Mouse (Mus musculus) forebrain, embryonic 15.5 days (tissue): Measurements from ENCODE around the gene Hspa1l. TPM values are rescaled to one million over a fixed set of nuclear protein-coding genes. Genes with fewer than 3 reads are reported as not detected.

Experiments
- ATAC-seq: fragments of 200-750 bp; cut with Nextera tagmentation; replicated peaks from 2 replicates; pipeline ENCODE4 v1.8.0; 2017; ENCODE audit warnings: mild to moderate bottlenecking, moderate TSS enrichment, moderate library complexity
- H3K27ac ChIP-seq: fragments of 300-500 bp; sonication (generic); replicated peaks from 2 replicates; pipeline ENCODE4 v1.5.1; 2015; ENCODE audit warnings: mild to moderate bottlenecking, inconsistent platforms
- H3K27me3 ChIP-seq: fragments of 300-500 bp; sonication (generic); 2 replicates; pipeline ENCODE4 v1.6.1; 2015; ENCODE audit warnings: inconsistent platforms
- H3K36me3 ChIP-seq: fragments of 300-500 bp; sonication (generic); 2 replicates; pipeline ENCODE4 v1.6.1; 2015; ENCODE audit warnings: mild to moderate bottlenecking, inconsistent platforms
- H3K4me1 ChIP-seq: fragments of 300-500 bp; sonication (generic); 2 replicates; pipeline ENCODE4 v1.6.1; 2015; ENCODE audit warnings: inconsistent platforms
- H3K4me2 ChIP-seq: fragments of 300-500 bp; sonication (generic); replicated peaks from 2 replicates; pipeline ENCODE4 v1.6.1; 2015; ENCODE audit warnings: mild to moderate bottlenecking, inconsistent platforms
- H3K4me3 ChIP-seq: fragments of 300-500 bp; sonication (generic); 2 replicates; pipeline ENCODE4 v1.5.1; 2015; ENCODE audit warnings: mild to moderate bottlenecking, inconsistent platforms
- H3K9ac ChIP-seq: fragments of 300-500 bp; sonication (generic); replicated peaks from 2 replicates; pipeline ENCODE4 v1.6.1; 2015; ENCODE audit warnings: mild to moderate bottlenecking, inconsistent platforms
- H3K9me3 ChIP-seq: fragments of 300-500 bp; sonication (generic); 2 replicates; pipeline ENCODE4 v1.6.1; 2016; ENCODE audit warnings: inconsistent platforms
- WGBS: fragments of 180-500 bp; shearing (Covaris S2); methylation state at CpG from one replicate; pipeline ENCODE4 v1.1.7; 2015; ENCODE audit warnings: mixed read lengths; 5-methylcytosine and 5-hydroxymethylcytosine counted together
- polyA plus RNA-seq: library from polyadenylated mRNA; unstranded; fragments of >200 nt; fragmentation: Nextera tagmentation; extraction: Ambion mirVana; gene quantifications from 2 replicates; pipeline ENCODE4 v1.2.1, GENCODE M21; 2015

Hspa1l gene
- polyA plus RNA-seq, 1 experiment from 2014 or later, result 1.5 TPM

DNA sequence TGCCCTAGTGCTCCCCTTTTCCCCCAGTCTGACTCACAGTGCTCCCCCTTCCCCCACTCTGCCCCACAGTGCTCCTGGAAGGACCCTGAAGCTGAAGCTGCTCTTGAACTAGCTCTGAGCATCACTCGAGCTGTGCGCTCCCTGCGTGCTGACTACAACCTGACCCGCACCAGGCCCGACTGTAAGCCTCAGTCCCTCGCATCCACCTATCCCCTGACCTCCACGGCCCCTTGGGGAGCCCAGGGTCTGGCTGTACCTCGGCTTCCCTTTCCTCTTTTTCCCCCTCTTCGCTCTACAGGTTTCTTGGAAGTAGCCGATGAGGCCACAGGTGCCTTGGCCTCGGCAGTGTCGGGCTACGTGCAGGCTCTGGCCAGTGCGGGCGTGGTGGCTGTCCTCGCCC lies 42.8 kb downstream of the Hspa1l start:
- WGBS, result 91% methylated on average over 16 of the region's 16 CpGs
- no peak for ATAC-seq
- H3K36me3 ChIP-seq, result peaks cover 62% of the 10 kb centered on the region

DNA sequence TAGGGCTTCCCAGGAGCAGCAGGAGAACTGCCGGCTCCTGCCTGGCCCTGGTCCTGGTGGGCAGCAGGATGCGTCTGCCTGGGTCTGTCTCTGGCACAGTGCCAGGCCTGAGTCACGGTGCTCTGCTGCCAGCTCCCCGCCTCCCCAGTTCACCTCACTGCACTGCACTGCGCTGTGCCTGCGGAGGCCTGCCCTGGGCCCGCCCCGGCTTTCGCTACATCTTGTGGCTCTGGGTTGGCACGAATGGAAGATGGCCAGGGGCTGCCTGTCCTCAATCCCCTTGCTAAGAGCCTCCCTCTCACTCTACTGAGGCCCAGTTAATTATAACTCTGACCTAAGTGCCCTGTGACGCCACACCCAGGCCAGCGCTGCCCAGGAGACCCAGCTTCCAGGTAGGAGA lies 43.9 kb downstream of the Hspa1l start, which contains the start of gene Vwa7:
TSS of gene Vwa7 (plus strand) at position 204 of the 400 bp plus-strand sequence.
- no peaks in the 10 kb centered on the region for H3K9me3 ChIP-seq
- ATAC-seq, result peak; percentile 61
- H3K4me3 ChIP-seq, result no peak within 1 kb of the TSS
- peaks cover 7% of the 10 kb centered on the region for H3K4me1 ChIP-seq
- H3K27me3 ChIP-seq, result no peaks in the 10 kb centered on the region
- no peak within 1 kb of the TSS for H3K27ac ChIP-seq
- H3K9ac ChIP-seq, result no peak within 1 kb of the TSS
- H3K4me2 ChIP-seq, result no peak within 1 kb of the TSS
- H3K36me3 ChIP-seq, result peaks cover 52% of the 10 kb centered on the region
- WGBS, result 44% methylated on average over 12 of the region's 12 CpGs

More for the DNA sequence above, 42.8 kb downstream of the Hspa1l start:
- no peak overlapping the region for H3K27ac ChIP-seq
- H3K9me3 ChIP-seq, result no peaks in the 10 kb centered on the region
- H3K27me3 ChIP-seq, result no peaks in the 10 kb centered on the region
- no peak overlapping the region for H3K9ac ChIP-seq
- H3K4me1 ChIP-seq, result peaks cover 6% of the 10 kb centered on the region; the same call in 1 of the 2 replicates
- no peak overlapping the region for H3K4me3 ChIP-seq
- no peak overlapping the region for H3K4me2 ChIP-seq

DNA sequence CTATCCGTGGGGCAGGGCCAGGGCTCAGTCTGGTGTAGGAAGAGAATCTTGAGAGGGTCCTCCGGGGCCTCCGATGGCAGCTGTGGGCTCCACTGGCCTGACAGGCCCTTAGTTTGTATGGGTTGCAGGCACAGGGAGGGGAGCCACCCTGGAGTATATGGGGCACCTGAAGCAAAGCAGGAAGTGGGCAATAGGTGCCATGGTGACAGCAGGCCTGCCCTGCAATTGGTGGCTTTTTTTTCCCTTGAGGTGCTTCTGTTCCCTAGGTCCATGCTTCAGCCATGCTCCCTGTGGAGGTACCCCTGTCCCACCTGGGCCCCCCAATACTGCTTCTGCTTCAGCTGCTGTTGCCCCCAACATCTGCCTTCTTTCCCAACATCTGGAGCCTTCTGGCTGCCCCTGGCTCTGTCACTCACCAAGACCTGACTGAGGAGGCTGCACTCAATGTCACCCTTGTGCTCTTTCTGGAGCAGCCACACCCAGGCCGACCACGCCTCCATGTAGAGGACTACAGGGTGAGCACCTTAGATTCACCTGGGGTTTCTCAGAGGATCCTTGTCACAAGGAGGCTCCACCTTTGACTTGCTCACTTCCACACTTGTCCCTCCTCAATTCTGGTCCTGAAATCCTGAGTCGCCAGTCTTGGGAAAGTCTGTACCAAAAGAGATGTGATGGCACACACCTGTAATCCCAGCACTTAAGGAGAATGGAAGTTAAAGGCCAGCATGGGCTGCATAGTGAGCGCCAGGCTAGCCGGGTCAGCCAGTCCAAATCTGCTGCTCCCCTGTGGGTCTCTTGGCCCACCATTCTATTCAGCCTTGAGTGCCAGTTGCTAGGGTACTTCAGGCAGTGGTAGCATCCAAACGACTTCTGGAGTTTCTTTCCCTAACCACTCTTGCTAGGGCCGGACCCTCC lies 44.5 kb downstream of the Hspa1l start:
- peaks cover 13% of the 10 kb centered on the region for H3K4me1 ChIP-seq
- ATAC-seq, result no peak; the same call in 1 of the 2 replicates
- 80% methylated on average over 10 of the region's 10 CpGs for WGBS
- peaks cover 45% of the 10 kb centered on the region for H3K36me3 ChIP-seq
- no peak overlapping the region for H3K9ac ChIP-seq
- no peak overlapping the region for H3K4me3 ChIP-seq
- no peaks in the 10 kb centered on the region for H3K9me3 ChIP-seq
- no peak overlapping the region for H3K27ac ChIP-seq
- H3K27me3 ChIP-seq, result no peaks in the 10 kb centered on the region
- no peak overlapping the region for H3K4me2 ChIP-seq

DNA sequence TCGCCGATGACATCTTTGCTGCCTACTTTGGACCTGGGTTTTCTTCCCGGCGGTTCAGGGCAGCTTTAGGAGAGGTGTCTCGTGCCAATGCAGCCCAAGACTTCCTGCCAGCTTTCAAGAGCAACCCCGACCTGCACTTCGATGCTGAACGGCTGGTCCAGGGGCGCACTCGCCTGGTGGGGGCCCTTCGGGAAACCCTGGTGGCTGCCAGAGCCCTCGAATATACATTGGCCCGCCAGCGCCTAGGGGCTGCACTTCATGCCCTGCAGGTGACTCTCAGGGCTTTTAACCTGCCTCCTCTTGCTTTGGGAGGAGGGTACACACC lies 45.2 kb downstream of the Hspa1l start:
- peaks cover 13% of the 10 kb centered on the region for H3K4me1 ChIP-seq
- H3K9me3 ChIP-seq, result no peaks in the 10 kb centered on the region
- no peak overlapping the region for H3K4me2 ChIP-seq
- WGBS, result 78% methylated on average over 14 of the region's 14 CpGs
- H3K4me3 ChIP-seq, result no peak overlapping the region
- H3K27me3 ChIP-seq, result no peaks in the 10 kb centered on the region
- H3K27ac ChIP-seq, result no peak overlapping the region
- no peak for ATAC-seq
- peaks cover 39% of the 10 kb centered on the region for H3K36me3 ChIP-seq
- H3K9ac ChIP-seq, result no peak overlapping the region

DNA sequence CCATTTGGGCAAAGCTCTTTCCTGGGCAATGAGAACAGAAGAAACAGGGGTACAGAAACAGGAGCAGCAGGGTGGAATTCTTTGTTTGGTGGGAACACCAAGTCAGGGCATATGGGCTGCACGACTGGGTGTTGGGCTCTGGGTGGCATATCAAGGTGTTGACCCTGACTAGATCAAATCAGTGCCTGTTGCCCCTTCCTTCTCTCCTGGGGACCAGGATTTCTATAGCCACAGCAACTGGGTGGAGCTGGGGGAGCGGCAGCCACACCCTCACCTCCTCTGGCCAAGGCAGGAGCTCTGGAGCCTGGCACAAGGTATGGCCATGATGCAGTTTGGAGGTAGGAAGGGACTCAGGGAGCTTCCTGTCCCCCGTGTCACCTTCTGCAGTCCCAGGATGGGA lies 45.7 kb downstream of the Hspa1l start:
- Histone ChIP-seq H3K9ac (no peak overlapping the region), H3K4me2 (no peak overlapping the region), H3K36me3 (peaks cover 34% of the 10 kb centered on the region), H3K27me3 (no peaks in the 10 kb centered on the region), H3K27ac (no peak overlapping the region), H3K9me3 (no peaks in the 10 kb centered on the region), H3K4me1 (peaks cover 13% of the 10 kb centered on the region), H3K4me3 (no peak overlapping the region)
- WGBS, result 82% methylated on average over 3 of the region's 3 CpGs
- no peak for ATAC-seq

DNA sequence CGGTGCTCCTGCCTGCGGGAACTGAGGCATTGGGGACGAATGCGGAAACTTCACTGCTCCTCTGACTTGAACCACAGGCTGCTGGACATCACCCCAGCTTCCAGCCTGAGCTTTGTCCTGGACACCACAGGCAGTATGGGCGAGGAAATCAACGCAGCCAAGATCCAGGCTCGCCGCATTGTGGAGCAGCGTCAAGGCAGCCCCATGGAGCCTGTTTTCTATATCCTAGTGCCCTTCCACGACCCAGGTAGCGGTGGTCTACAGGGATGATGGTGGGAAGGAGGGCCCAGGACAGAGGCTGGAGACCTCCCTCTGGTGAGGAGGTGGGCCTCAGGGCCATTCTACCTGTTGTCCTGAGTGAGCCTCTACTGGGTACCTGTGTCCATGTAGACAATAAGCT lies 47.4 kb downstream of the Hspa1l start:
- Histone ChIP-seq H3K27ac (no peak overlapping the region), H3K9me3 (no peaks in the 10 kb centered on the region), H3K9ac (no peak overlapping the region), H3K4me1 (peaks cover 13% of the 10 kb centered on the region), H3K36me3 (peaks cover 18% of the 10 kb centered on the region), H3K4me3 (no peak overlapping the region), H3K4me2 (no peak overlapping the region), H3K27me3 (no peaks in the 10 kb centered on the region)
- 75% methylated on average over 11 of the region's 11 CpGs for WGBS
- no peak for ATAC-seq

DNA sequence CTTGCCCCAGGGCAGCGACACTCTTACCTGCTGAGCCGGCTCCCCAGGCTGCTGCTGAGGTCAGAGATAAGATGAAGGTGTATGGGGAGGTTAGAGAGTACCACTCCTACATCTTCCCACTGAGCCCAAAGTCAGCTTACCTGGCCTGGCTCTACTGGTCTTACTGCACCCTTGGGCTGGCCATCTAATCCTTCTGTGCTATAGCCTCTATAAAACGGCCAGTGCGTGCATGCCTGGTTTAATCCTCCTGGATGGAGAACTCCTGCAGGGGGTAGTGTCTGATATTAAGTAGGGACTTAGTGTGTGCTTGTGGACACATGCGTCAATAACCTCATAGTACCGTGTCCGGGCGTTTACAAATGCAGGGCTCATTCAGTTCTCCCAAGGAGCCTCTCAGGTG lies 48.0 kb downstream of the Hspa1l start:
- H3K9me3 ChIP-seq, result no peaks in the 10 kb centered on the region
- peaks cover 13% of the 10 kb centered on the region for H3K4me1 ChIP-seq
- no peak overlapping the region for H3K4me3 ChIP-seq
- no peak overlapping the region for H3K9ac ChIP-seq
- WGBS, result 89% methylated on average over 8 of the region's 8 CpGs
- ATAC-seq, result no peak
- peaks cover 11% of the 10 kb centered on the region for H3K36me3 ChIP-seq
- H3K4me2 ChIP-seq, result no peak overlapping the region
- no peak overlapping the region for H3K27ac ChIP-seq
- H3K27me3 ChIP-seq, result no peaks in the 10 kb centered on the region

DNA sequence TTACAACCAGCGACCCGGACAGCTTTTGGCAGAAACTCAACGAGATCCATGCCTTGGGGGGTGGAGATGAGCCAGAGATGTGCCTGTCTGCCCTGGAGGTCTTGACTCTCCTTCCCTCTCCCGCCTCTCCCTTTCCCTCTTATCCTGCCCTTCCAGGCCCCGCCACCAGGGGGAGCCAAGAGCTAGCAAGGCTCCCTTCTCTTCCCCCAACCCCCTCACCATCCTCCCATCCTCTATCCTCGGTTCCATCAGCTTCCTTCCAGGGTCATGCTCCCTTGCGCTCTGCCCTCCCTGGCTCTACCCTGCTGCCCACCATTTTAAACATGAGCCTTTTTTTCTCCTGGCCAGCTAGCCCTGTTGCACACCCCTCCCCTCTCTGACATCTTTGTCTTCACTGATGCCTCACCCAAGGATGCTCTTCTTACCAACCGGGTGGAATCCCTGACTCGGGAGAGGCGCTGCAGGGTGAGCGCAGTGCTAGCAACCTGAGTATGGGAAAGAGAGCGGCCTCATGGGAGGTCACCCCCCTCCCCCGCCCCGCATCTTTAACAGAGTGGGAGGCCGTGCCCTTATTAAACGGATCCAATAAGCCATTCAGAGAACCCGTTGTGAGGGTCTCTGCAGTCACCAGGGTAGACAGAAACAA lies 48.8 kb downstream of the Hspa1l start:
- H3K9ac ChIP-seq, result 0 out of 2 replicates have a peak overlapping the region, but pooled peaks have one; percentile 0
- ATAC-seq, result peak; percentile 70
- H3K27me3 ChIP-seq, result no peaks in the 10 kb centered on the region
- WGBS, result 4% methylated on average over 17 of the region's 17 CpGs
- 0 out of 2 replicates have a peak overlapping the region, but pooled peaks have one; percentile 24 for H3K27ac ChIP-seq
- peak overlapping the region; percentile 19; the same call in 1 of the 2 replicates for H3K4me2 ChIP-seq
- H3K36me3 ChIP-seq, result peaks cover 4% of the 10 kb centered on the region; the same call in 1 of the 2 replicates
- H3K4me3 ChIP-seq, result no peak overlapping the region
- H3K4me1 ChIP-seq, result peaks cover 16% of the 10 kb centered on the region
- H3K9me3 ChIP-seq, result no peaks in the 10 kb centered on the region

DNA sequence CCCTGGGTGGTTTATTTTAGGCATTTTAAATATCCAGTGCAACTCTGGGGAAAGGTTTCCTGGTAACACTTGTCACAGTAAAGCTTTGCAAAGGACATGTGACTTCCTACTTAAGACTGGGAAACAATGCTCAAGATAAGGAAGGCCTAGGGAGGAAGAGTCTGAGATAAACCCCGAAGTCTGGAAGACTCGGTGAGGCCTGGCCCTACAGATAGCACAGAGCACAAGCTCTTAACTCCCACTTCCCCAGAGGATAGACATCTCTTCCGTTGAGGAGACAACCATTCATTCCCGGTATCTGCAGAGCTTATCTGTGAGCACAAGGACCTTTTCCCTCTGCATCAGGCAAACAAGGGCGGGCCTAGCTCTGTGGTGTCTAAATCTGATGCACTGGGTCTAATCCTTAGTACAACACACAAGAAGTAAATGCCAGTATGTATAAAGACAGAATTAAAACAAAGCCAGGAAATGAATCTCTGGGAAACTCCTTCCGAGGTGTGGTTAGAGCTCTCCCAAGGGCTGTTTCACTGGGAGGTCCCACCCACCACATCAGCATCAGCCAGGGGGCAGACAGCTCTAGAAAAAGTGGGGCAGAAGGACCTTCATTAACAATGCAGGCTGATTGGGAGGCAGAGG lies 49.5 kb downstream of the Hspa1l start:
- Histone ChIP-seq H3K4me1 (peaks cover 18% of the 10 kb centered on the region), H3K4me3 (no peak overlapping the region), H3K27ac (no peak overlapping the region), H3K36me3 (no peaks in the 10 kb centered on the region), H3K4me2 (no peak overlapping the region), H3K27me3 (no peaks in the 10 kb centered on the region), H3K9me3 (no peaks in the 10 kb centered on the region), H3K9ac (no peak overlapping the region)
- no peak for ATAC-seq
- whole genome bisulfite sequencing, result 63% methylated on average over 6 of the region's 6 CpGs

DNA sequence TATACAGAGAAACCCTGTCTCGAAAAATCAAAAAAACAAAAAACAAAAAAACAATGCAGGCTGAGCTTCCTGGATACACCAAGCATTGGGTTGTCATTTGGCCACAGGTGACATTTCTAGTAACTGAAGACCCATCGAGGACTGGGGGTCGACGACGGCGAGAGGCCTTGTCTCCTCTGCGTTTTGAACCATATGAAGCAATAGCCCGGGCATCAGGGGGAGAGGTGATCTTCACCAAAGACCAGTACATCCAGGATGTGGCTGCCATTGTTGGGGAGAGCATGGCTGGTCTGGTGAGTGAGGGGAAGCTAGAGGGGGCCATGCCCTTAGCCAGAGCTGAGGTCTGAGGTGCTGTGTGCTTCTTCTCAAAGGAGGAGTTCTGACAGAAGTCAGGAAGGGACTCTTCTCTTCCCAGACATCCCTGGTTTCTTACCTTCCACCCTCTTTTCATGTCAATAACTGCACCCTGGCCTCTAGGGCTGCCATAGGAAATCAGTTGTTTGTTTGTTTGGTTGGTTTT lies 50.1 kb downstream of the Hspa1l start:
- Histone ChIP-seq H3K27ac (no peak overlapping the region), H3K36me3 (no peaks in the 10 kb centered on the region), H3K4me1 (peaks cover 24% of the 10 kb centered on the region), H3K4me3 (no peak overlapping the region), H3K9ac (no peak overlapping the region), H3K4me2 (no peak overlapping the region), H3K9me3 (no peaks in the 10 kb centered on the region), H3K27me3 (no peaks in the 10 kb centered on the region)
- ATAC-seq, result no peak
- 94% methylated on average over 8 of the region's 8 CpGs for WGBS

DNA sequence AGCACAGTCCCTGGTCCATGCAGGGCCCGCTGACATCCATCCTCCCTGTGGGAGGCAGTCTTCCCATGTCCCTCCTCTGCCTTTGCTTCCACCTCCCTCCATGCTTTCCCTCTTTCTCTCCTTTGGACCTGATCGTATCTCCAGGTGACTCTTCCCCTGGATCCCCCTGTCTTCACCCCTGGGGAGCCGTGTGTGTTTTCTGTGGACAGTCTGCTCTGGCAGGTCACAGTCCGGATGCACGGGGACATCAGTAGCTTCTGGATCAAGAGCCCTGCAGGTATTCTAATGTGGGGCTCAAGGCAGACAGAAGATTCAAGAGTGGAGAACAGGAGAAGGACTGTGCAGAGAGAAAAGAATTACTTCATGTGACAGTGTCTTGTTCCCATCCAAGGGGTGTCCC lies 50.7 kb downstream of the Hspa1l start:
- no peaks in the 10 kb centered on the region for H3K36me3 ChIP-seq
- no peaks in the 10 kb centered on the region for H3K9me3 ChIP-seq
- WGBS, result 87% methylated on average over 5 of the region's 5 CpGs

DNA sequence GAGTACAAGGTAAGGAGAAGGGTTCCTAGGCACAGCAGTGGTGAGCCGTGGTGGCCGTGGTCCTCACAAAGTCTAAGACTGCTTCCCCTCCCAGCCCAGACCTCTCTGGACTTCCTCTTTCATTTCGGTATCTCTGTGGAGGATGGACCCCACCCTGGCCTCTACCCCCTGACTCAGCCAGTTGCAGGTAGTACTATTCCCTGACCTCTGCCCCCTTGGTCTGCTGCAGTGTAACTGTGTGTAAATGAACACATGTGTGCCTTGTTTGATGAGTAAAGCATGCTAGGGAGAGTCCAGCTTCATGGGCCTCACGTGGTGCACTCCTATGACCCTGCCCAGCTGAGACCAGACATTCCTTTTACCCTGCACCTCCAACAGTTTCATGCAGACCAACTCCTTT lies 51.3 kb downstream of the Hspa1l start:
- Histone ChIP-seq H3K4me3 (no peak overlapping the region), H3K27me3 (no peaks in the 10 kb centered on the region), H3K9me3 (no peaks in the 10 kb centered on the region), H3K4me2 (no peak overlapping the region), H3K4me1 (peaks cover 29% of the 10 kb centered on the region), H3K27ac (no peak overlapping the region), H3K9ac (no peak overlapping the region), H3K36me3 (no peaks in the 10 kb centered on the region)
- no peak for ATAC-seq
- 92% methylated on average over 4 of the region's 4 CpGs for WGBS

More for the DNA sequence above, 50.7 kb downstream of the Hspa1l start:
- peaks cover 29% of the 10 kb centered on the region for H3K4me1 ChIP-seq
- ATAC-seq, result no peak
- H3K4me3 ChIP-seq, result no peak overlapping the region
- no peak overlapping the region for H3K4me2 ChIP-seq
- H3K27ac ChIP-seq, result no peak overlapping the region
- H3K9ac ChIP-seq, result no peak overlapping the region
- H3K27me3 ChIP-seq, result no peaks in the 10 kb centered on the region
